In genomic region chr5:118754191-118754759, GRCm38 (mm10) we compare ENCODE assay signal across 14 mouse cellular contexts.
DNase-seq lines count a peak whose midpoint lies in the region; ATAC-seq and TF ChIP-seq lines count a peak whose summit lies in the region.
"Had no signal": no experiment of that assay in that cellular context is flagged by ENCODE, and none has a peak within 500 bp of the region (broad histone marks: within the 10 kb centered on the region; RNA-seq: fewer than 3 reads in every experiment).

No protein-coding gene starts in this region.

- no peak overlapping the region for H3K9ac ChIP-seq in forebrain, embryonic 13.5 days
- H3K9ac ChIP-seq in forebrain, embryonic 11.5 days (ENCODE audit: low read length) = no peak overlapping the region
- H3K9ac ChIP-seq in midbrain, embryonic 16.5 days (ENCODE audit: low read depth, low read length) = no peak overlapping the region
- H3K9ac ChIP-seq in midbrain, embryonic 14.5 days (replicated peaks; ENCODE audit: low read length) = no peak overlapping the region
- H3K9ac ChIP-seq in forebrain, embryonic 14.5 days (ENCODE audit: low read length) = no peak overlapping the region
- H3K9ac ChIP-seq: intestine, embryonic 15.5 days; lung, embryonic 14.5 days had no signal

- H3K36me3 ChIP-seq in forebrain, embryonic 13.5 days (ENCODE audit: poor library complexity, severe bottlenecking) = peaks cover 96% of the 10 kb centered on the region
- H3K36me3 ChIP-seq in forebrain, embryonic 11.5 days (ENCODE audit: control insufficient read depth, insufficient read depth, low read length) = peaks cover 7% of the 10 kb centered on the region; the same call in 1 of the 2 replicates
- peaks cover 28% of the 10 kb centered on the region for H3K36me3 ChIP-seq in midbrain, embryonic 16.5 days (ENCODE audit: control insufficient read depth, insufficient read depth, low read length)
- H3K36me3 ChIP-seq in midbrain, embryonic 14.5 days (ENCODE audit: control insufficient read depth, insufficient read depth, low read length) = peaks cover 97% of the 10 kb centered on the region
- H3K36me3 ChIP-seq in forebrain, embryonic 14.5 days (ENCODE audit: control insufficient read depth, insufficient read depth, low read length) = peaks cover 93% of the 10 kb centered on the region

- ATAC-seq in forebrain, embryonic 13.5 days = no peak
- ATAC-seq in forebrain, embryonic 11.5 days (replicated peaks; ENCODE audit: low FRiP score) = no peak
- no peak for ATAC-seq in midbrain, embryonic 16.5 days
- ATAC-seq in midbrain, embryonic 14.5 days (ENCODE audit: low FRiP score, low TSS enrichment) = no peak
- ATAC-seq in forebrain, embryonic 14.5 days = no peak
- ATAC-seq in CD4-positive, CD25-positive, alpha-beta regulatory T cell, adult 4 months = no peak
- ATAC-seq: intestine, embryonic 15.5 days had no signal

- no peak overlapping the region for H3K4me3 ChIP-seq in forebrain, embryonic 13.5 days
- no peak overlapping the region for H3K4me3 ChIP-seq in forebrain, embryonic 11.5 days (ENCODE audit: low read depth, low read length)
- no peak overlapping the region for H3K4me3 ChIP-seq in midbrain, embryonic 16.5 days (ENCODE audit: low read depth, low read length)
- H3K4me3 ChIP-seq in midbrain, embryonic 14.5 days (replicated peaks; ENCODE audit: low read depth, low read length) = no peak overlapping the region
- no peak overlapping the region for H3K4me3 ChIP-seq in forebrain, embryonic 14.5 days (ENCODE audit: low read depth, low read length)
- no peak overlapping the region for H3K4me3 ChIP-seq in olfactory bulb, adult 2 months (ENCODE audit: insufficient read depth, low read depth, low read length)
- H3K4me3 ChIP-seq: intestine, embryonic 15.5 days had no signal

- no peak for TF ChIP-seq POLR2A in olfactory bulb, adult 2 months (IDR thresholded peaks at IDR 0.05; ENCODE audit: insufficient read depth, low read depth, low read length)

- WGBS in forebrain, embryonic 13.5 days = 51% methylated on average over 4 of the region's 4 CpGs
- 74% methylated on average over 4 of the region's 4 CpGs for WGBS in forebrain, embryonic 11.5 days
- WGBS in midbrain, embryonic 16.5 days = 52% methylated on average over 4 of the region's 4 CpGs
- 75% methylated on average over 4 of the region's 4 CpGs for WGBS in midbrain, embryonic 14.5 days
- WGBS in forebrain, embryonic 14.5 days = 49% methylated on average over 4 of the region's 4 CpGs
- WGBS in olfactory bulb, adult 2 months = 35% methylated on average over 4 of the region's 4 CpGs

- DNase-seq in forebrain, embryonic 11.5 days (ENCODE audit: low spot score) = no peak
- DNase-seq in midbrain, embryonic 14.5 days = no peak
- DNase-seq in forebrain, embryonic 14.5 days (ENCODE audit: low spot score) = peak; percentile 28
- DNase-seq in gastrocnemius, postnatal 4 days (ENCODE audit: low spot score in 2 of 2) = no peak
- DNase-seq: layer of hippocampus, adult 9-11 months; lung, embryonic 14.5 days; thymus, postnatal 36 days had no signal

- no peaks in the 10 kb centered on the region for H3K27me3 ChIP-seq in forebrain, embryonic 13.5 days
- H3K27me3 ChIP-seq in forebrain, embryonic 11.5 days (ENCODE audit: control insufficient read depth, insufficient read depth, low read length) = no peaks in the 10 kb centered on the region
- H3K27me3 ChIP-seq in midbrain, embryonic 16.5 days (ENCODE audit: control insufficient read depth, insufficient read depth, low read depth, low read length) = no peaks in the 10 kb centered on the region
- no peaks in the 10 kb centered on the region for H3K27me3 ChIP-seq in midbrain, embryonic 14.5 days (ENCODE audit: control insufficient read depth, insufficient read depth, low read length)
- H3K27me3 ChIP-seq in forebrain, embryonic 14.5 days (replicated peaks; ENCODE audit: control insufficient read depth, insufficient read depth, low read length) = no peaks in the 10 kb centered on the region
- H3K27me3 ChIP-seq: intestine, embryonic 15.5 days; Patski had no signal

- H3K27ac ChIP-seq in forebrain, embryonic 13.5 days = peak overlapping the region; percentile 63
- H3K27ac ChIP-seq in forebrain, embryonic 11.5 days (ENCODE audit: low read depth, low read length) = no peak overlapping the region
- H3K27ac ChIP-seq in midbrain, embryonic 16.5 days (ENCODE audit: low read length) = peak overlapping the region; percentile 54
- H3K27ac ChIP-seq in midbrain, embryonic 14.5 days (replicated peaks; ENCODE audit: low read depth, low read length) = no peak overlapping the region
- peak overlapping the region; percentile 52; the same call in 1 of the 2 replicates for H3K27ac ChIP-seq in forebrain, embryonic 14.5 days (ENCODE audit: low read depth, low read length)
- H3K27ac ChIP-seq in olfactory bulb, adult 2 months (ENCODE audit: insufficient read depth, low read depth, low read length) = 0 out of 2 replicates have a peak overlapping the region, but pooled peaks have one; percentile 21
- H3K27ac ChIP-seq: intestine, embryonic 15.5 days; macrophage had no signal

- peaks cover 25% of the 10 kb centered on the region for H3K4me1 ChIP-seq in forebrain, embryonic 13.5 days
- no peaks in the 10 kb centered on the region for H3K4me1 ChIP-seq in forebrain, embryonic 11.5 days (replicated peaks; ENCODE audit: control insufficient read depth, insufficient read depth, low read length)
- H3K4me1 ChIP-seq in midbrain, embryonic 16.5 days (ENCODE audit: control insufficient read depth, insufficient read depth, low read length) = no peaks in the 10 kb centered on the region
- H3K4me1 ChIP-seq in midbrain, embryonic 14.5 days (ENCODE audit: control insufficient read depth, insufficient read depth, low read length) = no peaks in the 10 kb centered on the region
- no peaks in the 10 kb centered on the region for H3K4me1 ChIP-seq in forebrain, embryonic 14.5 days (ENCODE audit: control insufficient read depth, insufficient read depth, low read length)
- H3K4me1 ChIP-seq in olfactory bulb, adult 2 months (ENCODE audit: control insufficient read depth, insufficient read depth, low read length) = peaks cover 28% of the 10 kb centered on the region
- H3K4me1 ChIP-seq: intestine, embryonic 15.5 days had no signal

- no peaks in the 10 kb centered on the region for H3K9me3 ChIP-seq in forebrain, embryonic 13.5 days (replicated peaks)
- H3K9me3 ChIP-seq in forebrain, embryonic 11.5 days (ENCODE audit: control insufficient read depth, low read length) = no peaks in the 10 kb centered on the region
- H3K9me3 ChIP-seq in midbrain, embryonic 16.5 days (replicated peaks; ENCODE audit: control insufficient read depth, low read length, poor library complexity, severe bottlenecking) = no peaks in the 10 kb centered on the region
- H3K9me3 ChIP-seq in midbrain, embryonic 14.5 days (ENCODE audit: control insufficient read depth, low read length) = no peaks in the 10 kb centered on the region
- H3K9me3 ChIP-seq in forebrain, embryonic 14.5 days (replicated peaks; ENCODE audit: control insufficient read depth, low read length) = no peaks in the 10 kb centered on the region
- H3K9me3 ChIP-seq: intestine, embryonic 15.5 days had no signal

- H3K4me2 ChIP-seq in forebrain, embryonic 13.5 days = no peak overlapping the region
- H3K4me2 ChIP-seq in forebrain, embryonic 11.5 days (ENCODE audit: low read depth, low read length, severe bottlenecking) = no peak overlapping the region
- no peak overlapping the region for H3K4me2 ChIP-seq in midbrain, embryonic 16.5 days (ENCODE audit: low read length)
- H3K4me2 ChIP-seq in midbrain, embryonic 14.5 days (ENCODE audit: low read length) = no peak overlapping the region
- H3K4me2 ChIP-seq in forebrain, embryonic 14.5 days (ENCODE audit: low read length) = no peak overlapping the region
- H3K4me2 ChIP-seq: intestine, embryonic 15.5 days; lung, embryonic 14.5 days had no signal

- TF ChIP-seq CTCF in olfactory bulb, adult 2 months (IDR thresholded peaks at IDR 0.05; ENCODE audit: insufficient read depth, low read depth, low read length) = no peak

Comparison
In these comparisons a context has a peak if more than half of its experiments do, and no peak if none do; other contexts are left out.
1. H3K27ac ChIP-seq: peak in forebrain, embryonic 13.5 days (single experiment), midbrain, embryonic 16.5 days (single experiment), forebrain, embryonic 14.5 days (single experiment) and olfactory bulb, adult 2 months (single experiment); none in forebrain, embryonic 11.5 days (single experiment) and midbrain, embryonic 14.5 days (single experiment).